Mouse (Mus musculus) heart, adult 2 months (tissue): ENCODE data around the gene Mbip. TPM values are rescaled to one million over a fixed set of nuclear protein-coding genes. Genes with fewer than 3 reads are reported as not detected.

Source experiments
- DNase-seq, 2 experiments: peaks; one replicate each; pipeline ENCODE4 v3.0.0; 2021
- H3K27ac ChIP-seq: fragments of 200-600 bp; 2 replicates; pipeline ENCODE4 v1.8.1; 2022
- H3K27me3 ChIP-seq: fragments of 200-500 bp; 2 replicates; pipeline ENCODE4 v1.6.1; 2012; ENCODE audit warnings: mild to moderate bottlenecking, low read length, inconsistent platforms, mixed read lengths; ENCODE audit not compliant: control insufficient read depth, insufficient read depth
- H3K36me3 ChIP-seq: fragments of 200-500 bp; 2 replicates; pipeline ENCODE4 v1.6.1; 2012; ENCODE audit warnings: low read length, inconsistent platforms; ENCODE audit not compliant: control insufficient read depth, insufficient read depth
- H3K4me1 ChIP-seq: fragments of 200-500 bp; 2 replicates; pipeline ENCODE4 v1.6.1; 2011; ENCODE audit warnings: low read length; ENCODE audit not compliant: control insufficient read depth, insufficient read depth
- H3K4me3 ChIP-seq: fragments of 200-600 bp; 2 replicates; pipeline ENCODE4 v1.8.1; 2022
- H3K79me2 ChIP-seq: fragments of 200-500 bp; replicated peaks from 2 replicates; pipeline ENCODE4 v1.6.1; 2012; ENCODE audit warnings: mild to moderate bottlenecking, inconsistent platforms, low read length, moderate library complexity, mixed read lengths; ENCODE audit not compliant: control insufficient read depth, insufficient read depth
- H3K9ac ChIP-seq: fragments of 200-500 bp; 2 replicates; pipeline ENCODE4 v1.6.1; 2012; ENCODE audit warnings: low read depth, mild to moderate bottlenecking, control low read depth, inconsistent platforms, low read length, mixed read lengths
- CTCF ChIP-seq: fragments of 200-600 bp; IDR thresholded peaks from 2 replicates; pipeline ENCODE4 v1.8.1; 2022; ENCODE audit warnings: antibody characterized with exemption, mild to moderate bottlenecking, moderate library complexity
- EP300 ChIP-seq: fragments of 200-500 bp; IDR thresholded peaks from 2 replicates; pipeline ENCODE4 v1.6.1; 2011; ENCODE audit warnings: low read depth, low read length, control low read depth; ENCODE audit not compliant: insufficient read depth
- POLR2A ChIP-seq: fragments of 200-500 bp; IDR thresholded peaks from 2 replicates; pipeline ENCODE4 v1.6.1; 2011; ENCODE audit warnings: mild to moderate bottlenecking, low read depth, low read length, control low read depth; ENCODE audit not compliant: insufficient read depth
- WGBS: fragments of 180-500 bp; shearing (Covaris S2); methylation state at CpG from one replicate; pipeline ENCODE4 v1.1.7; 2018; 5-methylcytosine and 5-hydroxymethylcytosine counted together
- intact Hi-C: fragments of 180-260 bp; cut with DNase I; formaldehyde crosslinking; loops from one replicate; pipeline ENCODE4 v1.15.1; 2025
- long read RNA-seq: library from polyadenylated mRNA; stranded (forward); transcript quantifications from one replicate; pipeline ENCODE4 v2.0.0, GENCODE M21; 2021
- polyA plus RNA-seq: library from polyadenylated mRNA; depleted of rRNA; stranded (reverse); fragments of >200 nt; gene quantifications from 2 replicates; pipeline ENCODE4 v1.2.3, GENCODE M21; 2012; rRNA removed
- total RNA-seq, 2 experiments: library from RNA; stranded (reverse); gene quantifications; 2 replicates each; pipeline ENCODE4 v1.2.3; 2021

Gene Mbip
- total RNA-seq, result 1 to 10 TPM; 5.0 to 7.7 TPM
- 4.9 and 9.8 TPM in 2 replicates for polyA plus RNA-seq
- long read RNA-seq, partial matches to known transcripts, result 1 of 8 reads
- long read RNA-seq, other reads (novel, unspliced or antisense), result 2 of 8 reads

DNA sequence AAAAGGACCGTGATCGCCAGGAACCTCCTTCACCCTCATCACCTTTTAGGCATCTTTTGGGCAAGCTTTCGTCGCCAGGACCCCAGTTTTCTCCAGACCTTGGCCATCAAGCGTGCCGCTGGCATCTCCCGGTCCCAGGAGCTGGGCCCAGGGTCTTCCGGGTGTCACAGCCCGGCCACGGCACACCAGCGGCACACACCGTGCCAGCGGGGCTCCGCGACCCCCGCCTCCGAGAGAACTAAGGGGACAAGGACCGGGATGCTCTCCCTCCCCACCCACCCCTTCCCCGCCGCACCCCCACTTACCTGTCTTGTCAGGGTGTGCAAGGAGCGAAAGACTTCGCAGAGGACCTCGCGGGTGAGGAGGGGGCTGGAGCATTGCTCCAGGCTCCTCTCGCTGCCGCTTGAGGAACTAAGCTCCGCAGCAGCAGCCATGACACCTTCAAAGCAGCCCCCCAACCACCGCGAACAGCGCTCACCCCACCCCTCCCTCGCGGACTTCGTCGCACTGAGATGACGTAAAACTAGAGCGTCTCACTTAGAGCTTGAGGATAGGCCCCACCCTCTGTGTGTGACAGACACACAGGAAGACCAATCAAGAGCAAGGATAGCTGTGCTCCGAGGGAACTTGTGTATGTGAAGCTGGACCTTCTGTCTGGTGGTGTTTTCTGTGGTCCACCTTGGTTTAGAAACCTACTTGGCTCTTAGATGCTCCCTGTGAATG lies at the start of gene Mbip:
Gene Mbip, minus strand, starts transcription at position 528 of the 723 bp plus-strand sequence.
- Histone ChIP-seq H3K27ac (peak within 1 kb of the TSS; percentile 63), H3K9ac (peak within 1 kb of the TSS; percentile 91), H3K27me3 (no peaks in the 10 kb centered on the region), H3K79me2 (0 out of 2 replicates have a peak, but pooled peaks cover 2% of the 10 kb centered on the region), H3K4me3 (peak within 1 kb of the TSS; percentile 79), H3K36me3 (no peaks in the 10 kb centered on the region; the same call in 1 of the 2 replicates), H3K4me1 (no peaks in the 10 kb centered on the region; the same call in 1 of the 2 replicates)
- WGBS, result under 1% methylated on average over 37 of the region's 37 CpGs
- intact Hi-C loops, result no loop called here
- TF ChIP-seq CTCF (no peak), POLR2A (peak; percentile 69), EP300 (peak; percentile 50; the same call in 1 of the 2 replicates)
- peak; percentile 94 to 97 for DNase-seq

DNA sequence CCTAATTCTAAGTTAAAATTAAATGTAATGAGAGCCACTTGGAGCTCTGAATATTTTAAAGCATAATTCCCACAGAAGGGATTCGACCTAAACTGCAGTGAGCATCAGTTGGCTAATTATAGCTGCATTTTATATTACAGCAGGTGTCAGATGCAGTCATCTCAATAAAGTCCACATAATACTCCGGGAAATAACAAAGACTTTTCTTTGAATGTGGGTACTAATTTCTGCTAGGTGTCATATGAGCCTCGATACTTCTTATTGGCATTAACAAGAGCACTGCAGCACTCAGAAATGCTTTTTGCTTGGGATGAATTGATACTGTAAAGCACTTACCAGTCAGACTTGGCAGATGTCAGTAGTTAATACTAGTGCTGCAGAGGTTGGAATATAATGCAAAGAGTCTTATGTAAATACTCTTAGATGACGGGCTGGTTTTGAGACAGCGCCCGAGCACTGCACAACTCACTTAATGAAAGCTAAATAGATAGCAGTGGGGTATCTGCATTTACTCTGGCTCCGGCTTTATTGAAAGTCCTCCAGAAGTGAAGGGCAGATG lies 42.0 kb upstream of the Mbip start:
- TF ChIP-seq POLR2A (no peak), CTCF (no peak), EP300 (no peak)
- no peak for DNase-seq
- Histone ChIP-seq H3K79me2 (no peaks in the 10 kb centered on the region), H3K27ac (no peak overlapping the region), H3K4me3 (no peak overlapping the region), H3K36me3 (no peaks in the 10 kb centered on the region), H3K27me3 (no peaks in the 10 kb centered on the region), H3K4me1 (no peaks in the 10 kb centered on the region), H3K9ac (no peak overlapping the region)
- intact Hi-C loops, result no loop called here
- 48% methylated on average over 7 of the region's 7 CpGs for WGBS

DNA sequence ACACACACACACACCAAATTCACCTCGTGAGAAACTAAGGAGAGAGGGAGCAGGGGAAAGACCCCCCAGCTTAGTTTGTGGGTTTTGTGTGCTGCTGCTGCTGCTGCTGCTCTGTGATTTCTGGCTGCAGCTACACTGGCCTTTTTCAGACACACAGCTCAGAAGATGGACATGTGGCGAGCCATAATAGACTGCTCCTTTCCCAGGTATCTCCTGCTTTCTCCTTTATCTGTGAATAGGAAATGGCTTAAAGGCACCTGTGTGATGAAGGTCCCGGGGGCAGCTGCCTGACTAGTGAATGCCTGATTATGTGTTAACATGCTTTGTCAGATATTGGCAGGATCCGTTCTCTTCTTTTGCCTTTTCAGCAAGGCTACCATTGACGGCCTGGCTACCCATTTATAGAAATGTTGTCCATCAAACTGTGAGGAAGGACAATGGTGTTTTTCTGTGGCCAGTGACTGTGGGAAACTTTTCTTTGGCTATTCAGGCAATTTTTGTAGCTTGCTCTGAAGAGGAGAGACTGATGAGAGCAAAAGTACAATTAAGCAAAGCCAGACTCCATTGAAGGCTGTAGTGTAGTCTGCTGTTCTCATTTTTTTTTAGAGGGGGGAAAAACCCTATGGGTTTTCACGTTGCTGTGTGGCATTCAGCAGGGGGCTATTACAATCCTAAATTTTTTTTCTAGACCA lies 41.4 kb upstream of the Mbip start:
- 45% methylated on average over 6 of the region's 6 CpGs for WGBS
- H3K36me3 ChIP-seq, result no peaks in the 10 kb centered on the region
- no peaks in the 10 kb centered on the region for H3K4me1 ChIP-seq
- H3K79me2 ChIP-seq, result no peaks in the 10 kb centered on the region
- no peak overlapping the region for H3K9ac ChIP-seq
- intact Hi-C loops, result no loop called here
- no peak for DNase-seq
- H3K27me3 ChIP-seq, result no peaks in the 10 kb centered on the region
- TF ChIP-seq EP300 (no peak), POLR2A (no peak), CTCF (no peak)
- H3K4me3 ChIP-seq, result no peak overlapping the region
- H3K27ac ChIP-seq, result no peak overlapping the region

DNA sequence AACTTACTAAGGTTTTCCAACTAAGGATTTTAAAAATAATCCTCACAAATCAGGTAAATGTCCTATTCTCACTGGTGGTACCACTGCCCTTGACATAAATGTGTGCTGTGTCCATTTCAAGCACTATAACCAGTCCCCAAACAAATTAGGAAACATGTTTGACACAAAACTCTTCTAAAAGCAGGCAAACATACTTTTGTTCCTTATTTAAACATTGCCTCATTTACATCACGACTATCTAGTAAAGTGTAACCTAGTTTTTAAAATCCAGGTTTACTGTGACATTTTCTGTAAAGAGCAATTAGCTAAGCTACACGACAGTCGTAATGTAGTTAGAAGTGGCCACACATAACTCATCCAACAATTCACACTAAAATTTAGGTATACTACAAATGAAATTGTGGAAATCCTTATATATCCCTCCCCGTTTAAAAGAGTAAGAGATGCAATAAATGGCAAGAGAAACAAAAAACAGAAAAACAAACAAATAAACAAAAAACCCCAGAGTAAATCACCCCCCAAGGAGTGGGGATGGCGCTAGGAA lies 851 bp downstream of the Mbip start:
- 3% methylated on average over 5 of the region's 5 CpGs for WGBS
- TF ChIP-seq CTCF (no peak), POLR2A (no peak), EP300 (no peak)
- intact Hi-C loops, result no loop called here
- peak overlapping the region; percentile 63; the same call in 1 of the 2 replicates for H3K27ac ChIP-seq
- H3K9ac ChIP-seq, result peak overlapping the region; percentile 91
- no peaks in the 10 kb centered on the region; the same call in 1 of the 2 replicates for H3K4me1 ChIP-seq
- no peaks in the 10 kb centered on the region; the same call in 1 of the 2 replicates for H3K36me3 ChIP-seq
- H3K79me2 ChIP-seq, result 0 out of 2 replicates have a peak, but pooled peaks cover 2% of the 10 kb centered on the region
- H3K4me3 ChIP-seq, result peak overlapping the region; percentile 79
- no peak for DNase-seq
- no peaks in the 10 kb centered on the region for H3K27me3 ChIP-seq

DNA sequence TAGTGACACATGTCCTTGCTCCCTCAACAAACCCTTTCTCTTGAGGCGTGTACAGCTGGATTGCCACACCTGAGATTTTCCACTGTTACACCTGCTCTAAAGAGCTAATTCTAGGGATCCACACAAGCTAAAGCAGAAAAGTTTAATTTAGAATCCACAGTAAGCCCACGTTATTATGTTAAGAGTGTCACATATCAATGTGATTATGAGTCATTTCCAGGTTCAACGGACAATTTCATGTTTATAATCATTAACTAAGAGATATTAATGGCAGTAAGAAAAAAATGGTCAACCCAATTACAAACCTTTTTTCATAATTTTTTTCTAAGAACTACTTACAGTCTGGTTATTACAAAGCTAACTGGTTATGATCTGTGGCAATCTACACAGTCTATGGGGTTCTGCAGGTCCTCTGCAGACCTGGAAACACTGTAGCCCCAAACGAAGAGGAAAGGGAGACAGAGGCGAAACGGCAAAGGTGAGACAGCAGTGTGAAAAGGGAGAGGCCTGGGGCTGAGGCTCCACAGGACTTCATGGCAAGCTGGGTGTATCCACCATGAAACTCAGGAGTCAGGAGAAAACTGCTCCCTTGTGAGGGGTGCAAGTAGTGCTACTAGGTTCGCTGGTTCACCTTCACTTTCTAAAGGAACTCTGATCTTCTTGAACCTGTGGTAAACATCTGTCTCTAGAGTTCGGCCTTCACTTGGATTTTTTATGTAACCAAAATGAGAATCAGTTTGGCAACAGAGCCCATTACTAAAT lies 6.2 kb downstream of the Mbip start:
- H3K4me1 ChIP-seq, result no peaks in the 10 kb centered on the region
- no peak overlapping the region for H3K4me3 ChIP-seq
- DNase-seq, result no peak
- intact Hi-C loops, result no loop called here
- H3K9ac ChIP-seq, result no peak overlapping the region
- TF ChIP-seq CTCF, result no peak
- TF ChIP-seq POLR2A, result no peak
- TF ChIP-seq EP300, result no peak
- no peaks in the 10 kb centered on the region for H3K27me3 ChIP-seq
- no peaks in the 10 kb centered on the region for H3K79me2 ChIP-seq
- no peaks in the 10 kb centered on the region; the same call in none of the 2 replicates for H3K36me3 ChIP-seq
- no peak overlapping the region for H3K27ac ChIP-seq
- 82% methylated on average over 8 of the region's 8 CpGs for WGBS
